Mouse (Mus musculus) small intestine, adult 2 months (tissue): Measurements from ENCODE around the gene Cbr2. TPM values are rescaled to one million over a fixed set of nuclear protein-coding genes. Genes with fewer than 3 reads are reported as not detected.

Experiments used
- H3K27ac ChIP-seq: fragments of 200-500 bp; 2 replicates; pipeline ENCODE4 v1.5.1; 2012; ENCODE audit warnings: low read depth, low read length, control low read depth, inconsistent platforms; ENCODE audit not compliant: insufficient read depth
- H3K27me3 ChIP-seq: fragments of 200-500 bp; 2 replicates; pipeline ENCODE4 v1.6.1; 2012; ENCODE audit warnings: mild to moderate bottlenecking, moderate library complexity, low read length, inconsistent platforms; ENCODE audit not compliant: control insufficient read depth, insufficient read depth
- H3K36me3 ChIP-seq: fragments of 200-500 bp; 2 replicates; pipeline ENCODE4 v1.6.1; 2012; ENCODE audit warnings: mild to moderate bottlenecking, low read length, control low read depth, inconsistent platforms; ENCODE audit not compliant: control insufficient read depth, insufficient read depth
- H3K4me1 ChIP-seq: fragments of 200-500 bp; 2 replicates; pipeline ENCODE4 v1.6.1; 2012; ENCODE audit warnings: low read length, inconsistent platforms, mixed read lengths; ENCODE audit not compliant: control insufficient read depth, insufficient read depth, insufficient read length
- H3K4me3 ChIP-seq: fragments of 200-500 bp; 2 replicates; pipeline ENCODE4 v1.5.1; 2012; ENCODE audit warnings: low read depth, mild to moderate bottlenecking, control low read depth, inconsistent platforms, low read length, moderate library complexity
- CTCF ChIP-seq: fragments of 200-500 bp; IDR thresholded peaks from 2 replicates; pipeline ENCODE4 v1.5.1; 2012; ENCODE audit warnings: low read depth, mild to moderate bottlenecking, control low read depth, inconsistent platforms, low read length, moderate library complexity, mixed read lengths; ENCODE audit not compliant: insufficient replicate concordance, insufficient read length; ENCODE audit errors: extremely low read depth
- POLR2A ChIP-seq: fragments of 200-500 bp; IDR thresholded peaks from 2 replicates; pipeline ENCODE4 v1.6.1; 2012; ENCODE audit warnings: low read depth, mild to moderate bottlenecking, control low read depth, inconsistent platforms, low read length, moderate library complexity
- WGBS: fragments of 180-500 bp; shearing (Covaris S2); methylation state at CpG from one replicate; pipeline ENCODE4 v1.1.7; 2018; 5-methylcytosine and 5-hydroxymethylcytosine counted together
- polyA plus RNA-seq: library from polyadenylated mRNA; depleted of rRNA; stranded (reverse); fragments of >200 nt; gene quantifications from 2 replicates; pipeline ENCODE4 v1.2.3, GENCODE M21; 2012

Gene Cbr2
- polyA plus RNA-seq, 1 experiment: 1.2 TPM

GRCm38 (mm10) chr11:120715131-120715530, 16.8 kb downstream of the Cbr2 start:
- H3K4me1 ChIP-seq: peaks cover 12% of the 10 kb centered on the region
- 91% methylated on average over 9 of the region's 9 CpGs for WGBS

DNA sequence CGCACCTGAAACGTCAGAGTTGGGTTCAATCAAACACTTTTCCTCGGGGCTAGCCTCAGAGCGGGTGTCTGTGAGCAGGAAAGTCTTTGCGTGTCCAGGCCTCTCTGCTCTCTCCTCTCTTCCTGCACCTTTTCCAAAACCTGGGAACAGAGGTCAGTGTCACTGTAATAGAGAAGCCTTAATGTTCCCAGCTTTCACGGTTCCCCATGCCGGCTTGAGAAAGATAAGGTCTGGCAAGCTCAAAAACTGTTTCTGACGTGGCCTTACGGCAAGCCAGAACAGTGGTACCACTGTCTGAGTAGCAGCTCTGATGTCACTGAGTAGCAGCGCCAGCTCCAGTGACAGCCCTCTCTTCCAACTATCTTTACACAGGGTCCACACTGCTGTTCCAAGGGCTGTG, 17.4 kb downstream of the Cbr2 start:
- 21% methylated on average over 10 of the region's 10 CpGs for WGBS
- no peak for TF ChIP-seq CTCF
- TF ChIP-seq POLR2A: no peak
- peaks cover 17% of the 10 kb centered on the region for H3K4me1 ChIP-seq
- no peaks in the 10 kb centered on the region for H3K27me3 ChIP-seq
- peak overlapping the region; percentile 78 for H3K4me3 ChIP-seq
- peaks cover 12% of the 10 kb centered on the region; the same call in 1 of the 2 replicates for H3K36me3 ChIP-seq
- no peak overlapping the region for H3K27ac ChIP-seq

More at GRCm38 (mm10) chr11:120715131-120715530, 16.8 kb downstream of the Cbr2 start:
- Histone ChIP-seq H3K27ac (no peak overlapping the region), H3K36me3 (peaks cover 14% of the 10 kb centered on the region), H3K4me3 (no peak overlapping the region), H3K27me3 (no peaks in the 10 kb centered on the region)
- TF ChIP-seq POLR2A (no peak), CTCF (no peak)

DNA sequence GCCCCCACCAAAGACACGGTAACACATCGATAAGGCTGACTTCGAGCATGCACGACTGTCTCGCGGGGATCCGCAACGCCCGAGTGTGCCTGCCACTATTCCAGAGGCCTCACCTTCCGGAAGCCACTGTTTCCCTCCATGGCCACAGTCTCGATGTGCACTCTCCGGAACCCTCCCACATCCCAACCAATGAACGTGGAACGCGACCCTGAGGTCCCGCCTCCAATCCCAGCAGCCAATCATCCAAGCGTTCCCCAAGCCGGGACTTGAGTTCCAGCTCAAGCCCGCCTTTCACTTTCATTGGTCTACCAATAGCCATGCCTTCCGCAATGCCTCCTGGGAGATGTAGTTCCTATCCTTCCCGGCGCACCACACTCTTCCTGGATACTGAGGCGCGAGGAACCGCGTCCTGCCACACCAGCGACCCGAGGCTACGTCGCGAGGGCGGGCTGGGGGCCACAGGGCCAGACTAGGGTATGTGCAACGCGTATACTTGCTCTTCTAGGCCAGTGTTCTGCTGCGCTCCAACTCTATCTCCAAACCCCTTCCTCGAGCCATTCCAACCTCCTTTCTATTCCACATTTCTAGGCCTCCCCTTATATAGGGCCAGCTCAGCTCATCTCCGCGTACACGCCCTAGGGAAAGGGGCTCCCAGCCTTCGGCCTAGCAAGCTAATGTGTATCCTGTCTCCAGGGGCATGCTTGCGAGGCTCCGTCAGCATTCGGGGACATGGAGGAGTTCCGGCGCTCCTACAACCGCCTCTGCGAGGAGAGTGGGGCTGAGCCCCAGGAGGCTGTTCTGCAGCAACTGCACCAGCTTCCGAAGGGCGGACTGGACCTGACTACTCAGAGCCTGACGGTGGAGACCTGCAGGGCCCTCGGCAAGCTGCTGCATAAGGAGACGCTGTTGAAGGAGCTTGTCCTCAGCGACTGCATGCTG, 18.1 kb downstream of the Cbr2 start, which contains the start of the genes Cenpx and Lrrc45:
Gene Cenpx (minus strand): TSS at position 159 of the 939 bp plus-strand sequence.
Gene Lrrc45 (plus strand): TSS at position 346 of the 939 bp plus-strand sequence.
- peaks cover 20% of the 10 kb centered on the region for H3K4me1 ChIP-seq
- 1% methylated on average over 53 of the region's 53 CpGs for WGBS
- H3K36me3 ChIP-seq: peaks cover 10% of the 10 kb centered on the region; the same call in 1 of the 2 replicates
- peak within 1 kb of the TSS; percentile 51 for H3K27ac ChIP-seq
- peak within 1 kb of the TSS; percentile 78 for H3K4me3 ChIP-seq
- no peaks in the 10 kb centered on the region for H3K27me3 ChIP-seq
- no peak; the same call in 1 of the 2 replicates for TF ChIP-seq CTCF
- TF ChIP-seq POLR2A: peak; percentile 82

GRCm38 (mm10) chr11:120712771-120713568, 18.9 kb downstream of the Cbr2 start:
- peaks cover 7% of the 10 kb centered on the region; the same call in 1 of the 2 replicates for H3K36me3 ChIP-seq
- TF ChIP-seq CTCF (peak; percentile 73), POLR2A (no peak)
- peak overlapping the region; percentile 74 for H3K4me3 ChIP-seq
- whole genome bisulfite sequencing: under 1% methylated on average over 38 of the region's 38 CpGs
- H3K4me1 ChIP-seq: peaks cover 27% of the 10 kb centered on the region
- no peaks in the 10 kb centered on the region for H3K27me3 ChIP-seq
- H3K27ac ChIP-seq: peak overlapping the region; percentile 51

DNA sequence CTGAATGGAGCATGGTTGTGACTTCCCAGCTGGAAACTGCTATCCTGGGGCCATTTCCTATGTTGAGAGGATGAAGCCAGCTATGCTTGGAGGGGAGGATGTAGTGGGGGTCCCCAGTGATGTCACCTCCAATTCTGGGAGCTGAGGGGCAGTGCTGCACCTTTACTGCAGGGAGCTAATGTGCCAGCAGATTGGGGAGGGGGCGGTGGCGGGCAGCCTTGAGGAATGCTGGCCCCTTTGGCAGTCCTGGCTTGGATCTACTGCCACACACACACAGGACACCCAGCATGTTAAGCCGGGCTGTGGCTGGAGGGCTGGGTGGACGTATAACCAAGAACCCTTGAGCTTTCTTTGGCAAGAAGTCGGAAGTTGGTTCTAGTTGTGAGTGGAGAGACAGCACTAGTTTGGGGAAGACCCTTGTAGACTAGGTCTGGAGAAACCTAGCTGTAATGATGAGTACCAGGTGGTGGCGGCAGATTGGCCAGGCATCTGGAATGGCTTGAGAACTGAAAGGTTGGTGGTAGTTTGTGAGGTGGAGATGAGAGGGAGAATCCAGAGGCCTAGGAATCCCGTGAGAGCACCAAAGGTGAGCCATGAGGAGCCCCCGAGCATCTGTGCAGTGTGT, 19.8 kb downstream of the Cbr2 start:
- Histone ChIP-seq H3K4me3 (no peak overlapping the region), H3K27me3 (no peaks in the 10 kb centered on the region), H3K36me3 (peaks cover 5% of the 10 kb centered on the region; the same call in 1 of the 2 replicates), H3K27ac (no peak overlapping the region), H3K4me1 (peaks cover 27% of the 10 kb centered on the region)
- no peak for TF ChIP-seq CTCF
- TF ChIP-seq POLR2A: no peak
- 73% methylated on average over 8 of the region's 8 CpGs for WGBS

GRCm38 (mm10) chr11:120710672-120711071, 21.2 kb downstream of the Cbr2 start:
- Histone ChIP-seq H3K4me1 (peaks cover 27% of the 10 kb centered on the region), H3K4me3 (no peak overlapping the region), H3K27me3 (no peaks in the 10 kb centered on the region), H3K27ac (no peak overlapping the region), H3K36me3 (peaks cover 4% of the 10 kb centered on the region; the same call in 1 of the 2 replicates)
- 72% methylated on average over 5 of the region's 5 CpGs for WGBS
- TF ChIP-seq CTCF: no peak
- TF ChIP-seq POLR2A: no peak
